Mouse (Mus musculus): ENCODE measurements at regions not wholly inside any gene's neighbourhood (a gene's known extent, or its start where the extent isn't known, plus 50 kb on each side); places are given as distances from the start of the nearest gene placed in this dataset.

DNA sequence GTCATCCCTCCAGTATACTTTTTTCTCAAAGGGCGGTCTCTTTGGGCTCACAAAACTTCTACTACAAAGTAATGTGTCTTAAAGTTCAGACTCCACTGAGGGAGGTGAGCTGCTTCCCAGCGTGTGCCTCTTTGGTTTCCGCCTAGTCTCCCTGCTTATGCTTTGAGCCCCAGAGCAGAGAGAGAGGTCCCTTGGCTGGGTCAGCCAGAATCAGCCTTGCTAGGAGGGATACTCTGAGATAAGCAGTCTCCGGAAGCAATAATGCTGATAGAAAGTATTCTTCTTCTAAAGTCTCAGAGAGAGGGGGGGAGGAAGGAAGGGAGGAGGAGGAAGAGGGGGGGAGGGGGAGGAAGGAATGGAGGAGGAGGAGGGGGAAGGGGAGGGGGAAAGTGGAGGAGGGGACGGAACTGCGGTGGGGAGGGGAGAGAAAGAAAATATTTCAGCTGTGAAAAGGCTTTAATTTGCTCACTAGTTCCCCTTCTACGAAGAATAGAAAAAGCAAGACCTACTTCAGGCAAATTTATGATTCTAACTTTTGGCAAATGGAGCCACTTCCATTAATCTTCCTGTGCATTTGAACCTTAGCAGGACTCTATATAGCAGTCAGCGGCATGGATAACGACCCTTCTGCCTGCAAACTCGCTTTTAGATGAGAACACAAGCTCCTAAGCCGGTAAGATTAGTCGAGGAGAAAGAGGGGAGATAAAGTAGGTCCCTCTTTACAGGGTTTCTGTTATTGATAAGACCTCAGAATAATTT is 1377.2 kb upstream of the Adam24 start:
- TF ChIP-seq CTCF (conservative IDR thresholded peaks at IDR 0.05; ENCODE audit: low read length): no peak
- no peak for TF ChIP-seq POU5F1 (IDR thresholded peaks at IDR 0.05; ENCODE audit: borderline replicate concordance, low read length)
- no peak for TF ChIP-seq NANOG (IDR thresholded peaks at IDR 0.05; ENCODE audit: borderline replicate concordance, low read length)

All from E14TG2a.4 (cell line).